Mouse (Mus musculus): ENCODE results near the gene Mllt10.

The Mllt10 gene

GRCm38 (mm10) chr2:18195691-18196396 is 140.8 kb downstream of the Mllt10 start:
- DNase-seq (ENCODE audit: low spot score in 2 of 2): no peak

- no peak for DNase-seq (ENCODE audit: low spot score in 2 of 2)
These were observed 146.9 kb downstream of the Mllt10 start for GRCm38 (mm10) chr2:18201820-18202462.

- no peak for DNase-seq (ENCODE audit: low spot score in 2 of 2)
These were observed 147.9 kb downstream of the Mllt10 start for GRCm38 (mm10) chr2:18202923-18203322.

GRCm38 (mm10) chr2:18205118-18205517 is 150.1 kb downstream of the Mllt10 start:
- DNase-seq (ENCODE audit: low spot score in 2 of 2): peak in 1 of 2 experiments; percentile 53

GRCm38 (mm10) chr2:18206811-18207210 is 151.8 kb downstream of the Mllt10 start:
- peak; percentile 39 to 63 for DNase-seq (ENCODE audit: low spot score in 2 of 2)

- peak in 1 of 2 experiments; percentile 50 for DNase-seq (ENCODE audit: low spot score in 2 of 2)
These were observed 153.5 kb downstream of the Mllt10 start for GRCm38 (mm10) chr2:18208578-18208977.

GRCm38 (mm10) chr2:18209211-18209823 is 154.3 kb downstream of the Mllt10 start:
- DNase-seq (ENCODE audit: low spot score in 2 of 2): no peak

- DNase-seq (ENCODE audit: low spot score in 2 of 2): no peak
These were observed 154.9 kb downstream of the Mllt10 start for GRCm38 (mm10) chr2:18209948-18210347.

- DNase-seq (ENCODE audit: low spot score in 2 of 2): no peak
These were observed 159.0 kb downstream of the Mllt10 start for GRCm38 (mm10) chr2:18214031-18214430.

GRCm38 (mm10) chr2:18217867-18218266 is 162.8 kb downstream of the Mllt10 start:
- DNase-seq (ENCODE audit: low spot score in 2 of 2): no peak

- DNase-seq (ENCODE audit: low spot score in 2 of 2): no peak
These were observed 163.5 kb downstream of the Mllt10 start for GRCm38 (mm10) chr2:18218500-18218899.

- DNase-seq (ENCODE audit: low spot score in 2 of 2): no peak
These were observed 164.1 kb downstream of the Mllt10 start for GRCm38 (mm10) chr2:18219136-18219535.

- no peak for DNase-seq (ENCODE audit: low spot score in 2 of 2)
These were observed 164.5 kb downstream of the Mllt10 start for GRCm38 (mm10) chr2:18219569-18219968.

- no peak for DNase-seq (ENCODE audit: low spot score in 2 of 2)
These were observed 173.5 kb downstream of the Mllt10 start for GRCm38 (mm10) chr2:18228486-18229062.

- no peak for DNase-seq (ENCODE audit: low spot score in 2 of 2)
These were observed 174.2 kb downstream of the Mllt10 start for GRCm38 (mm10) chr2:18229279-18229678.

- no peak for DNase-seq (ENCODE audit: low spot score in 2 of 2)
These were observed 176.1 kb downstream of the Mllt10 start for GRCm38 (mm10) chr2:18231143-18231542.

GRCm38 (mm10) chr2:18232883-18233567 is 178.0 kb downstream of the Mllt10 start:
- no peak for DNase-seq (ENCODE audit: low spot score in 2 of 2)

GRCm38 (mm10) chr2:18235524-18235923 is 180.5 kb downstream of the Mllt10 start:
- no peak for DNase-seq (ENCODE audit: low spot score in 2 of 2)

GRCm38 (mm10) chr2:18249224-18249623 is 194.2 kb downstream of the Mllt10 start:
- no peak for DNase-seq (ENCODE audit: low spot score in 2 of 2)
